Mouse (Mus musculus): ENCODE results near the gene Minos1. TPM values are rescaled to one million over a fixed set of nuclear protein-coding genes. Genes with fewer than 3 reads are reported as not detected.

Minos1 gene
- polyA plus RNA-seq, 1 experiment from 2014 or later, result 406 TPM

DNA sequence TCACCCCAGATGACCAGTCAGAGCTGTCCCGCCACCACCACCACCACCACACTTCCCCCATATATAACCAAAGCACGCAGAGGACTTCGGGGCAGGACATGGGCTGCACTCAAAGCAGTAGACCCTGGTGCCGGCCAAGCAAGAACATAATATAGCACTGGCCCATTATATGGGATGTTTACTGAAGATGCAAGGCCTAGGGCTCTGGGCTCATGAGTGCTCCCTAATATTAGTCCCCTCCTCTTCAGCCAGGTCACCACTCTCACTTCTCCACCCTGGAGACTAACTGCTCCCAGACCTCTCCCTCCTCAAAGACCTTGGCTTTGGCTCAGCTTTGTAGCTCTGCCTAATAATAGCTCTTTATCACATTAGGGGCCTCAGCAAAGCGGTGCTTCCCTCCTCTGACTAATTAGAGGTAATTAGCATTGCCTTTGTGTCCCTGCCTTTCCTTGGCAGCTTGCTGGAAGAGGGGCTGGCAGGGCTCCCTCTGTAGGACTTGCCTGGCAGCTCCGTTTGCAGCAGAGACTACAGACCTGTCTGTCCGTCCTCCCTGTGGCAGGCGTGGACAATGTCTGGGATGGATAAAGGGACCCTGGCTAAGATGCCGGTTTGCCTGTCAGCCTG is 76.5 kb downstream of the Minos1 start:
- Histone ChIP-seq H3K27ac (no peak overlapping the region), H3K9me3 (replicated peaks) (no peaks in the 10 kb centered on the region), H3K27me3 (replicated peaks) (0 out of 2 replicates have a peak, but pooled peaks cover 3% of the 10 kb centered on the region), H3K9ac (no peak overlapping the region), H3K4me3 (no peak overlapping the region), H3K36me3 (no peaks in the 10 kb centered on the region), H3K4me1 (no peaks in the 10 kb centered on the region), H3K4me2 (no peak overlapping the region)
- ATAC-seq, result no peak
- WGBS (ENCODE audit: insufficient replicate concordance), result 45% methylated on average over 9 of the region's 9 CpGs

DNA sequence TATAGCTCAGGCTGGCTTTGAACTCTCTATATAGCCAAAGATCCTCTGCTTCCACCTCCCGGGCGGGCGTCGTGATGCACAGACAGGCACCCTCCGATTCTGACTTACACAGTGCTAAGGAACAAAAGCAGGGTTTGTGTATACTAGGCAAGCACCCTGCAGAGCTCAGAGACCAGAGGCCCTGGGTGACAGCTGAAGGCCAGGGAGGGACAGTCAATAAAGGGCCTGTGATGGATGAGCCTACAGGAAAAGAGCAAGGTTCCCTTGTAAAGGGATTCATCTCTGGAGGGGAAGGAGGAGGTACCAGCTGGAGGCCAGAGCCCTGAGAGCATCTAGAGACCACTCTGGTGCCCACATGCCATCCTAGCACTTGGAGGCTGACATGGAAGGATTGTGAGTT is 77.5 kb downstream of the Minos1 start:
- no peak overlapping the region for H3K27ac ChIP-seq
- H3K4me2 ChIP-seq, result no peak overlapping the region
- no peaks in the 10 kb centered on the region for H3K4me1 ChIP-seq
- no peaks in the 10 kb centered on the region for H3K36me3 ChIP-seq
- no peaks in the 10 kb centered on the region for H3K9me3 ChIP-seq (replicated peaks)
- WGBS (ENCODE audit: insufficient replicate concordance), result 62% methylated on average over 5 of the region's 5 CpGs
- H3K27me3 ChIP-seq (replicated peaks), result 0 out of 2 replicates have a peak, but pooled peaks cover 3% of the 10 kb centered on the region
- no peak for ATAC-seq
- no peak overlapping the region for H3K9ac ChIP-seq
- H3K4me3 ChIP-seq, result no peak overlapping the region

DNA sequence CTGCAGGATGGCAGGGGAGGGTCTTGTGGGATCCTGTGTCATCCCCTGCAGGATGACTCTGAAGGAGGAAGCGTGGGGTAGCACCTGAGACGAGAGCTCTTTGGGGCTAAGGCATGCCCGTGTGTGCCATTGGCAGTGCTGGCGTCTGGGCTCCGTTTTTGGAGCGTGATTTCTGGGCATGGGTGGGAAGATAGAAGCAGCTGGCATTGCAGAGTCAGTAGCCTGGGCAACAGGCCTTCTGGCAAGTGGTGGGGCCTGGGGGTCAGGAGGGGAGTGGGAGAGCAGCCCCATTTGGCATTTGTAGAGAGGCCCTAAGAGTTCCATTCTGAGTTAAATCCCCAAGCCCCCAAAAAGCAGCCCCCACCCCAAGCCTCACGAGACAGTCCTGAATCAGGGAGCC is 78.1 kb downstream of the Minos1 start:
- H3K27ac ChIP-seq, result no peak overlapping the region
- H3K9me3 ChIP-seq (replicated peaks), result no peaks in the 10 kb centered on the region
- no peak overlapping the region for H3K4me2 ChIP-seq
- no peak overlapping the region for H3K9ac ChIP-seq
- WGBS (ENCODE audit: insufficient replicate concordance), result 55% methylated on average over 7 of the region's 7 CpGs
- H3K27me3 ChIP-seq (replicated peaks), result 0 out of 2 replicates have a peak, but pooled peaks cover 3% of the 10 kb centered on the region
- no peak overlapping the region for H3K4me3 ChIP-seq
- no peaks in the 10 kb centered on the region for H3K36me3 ChIP-seq
- no peak for ATAC-seq
- no peaks in the 10 kb centered on the region for H3K4me1 ChIP-seq

Other genes starting within 250 kb of the Minos1 start
- gene Otud3, start 217.2 kb downstream of the Minos1 start, polyA plus RNA-seq (2016; fragmentation: Nextera tagmentation; extraction: Ambion mirVana), result 2.3 and 2.5 TPM in 2 replicates
- not detected in 2 replicates for gene Rnf186, start 164.0 kb downstream of the Minos1 start, polyA plus RNA-seq (2016; fragmentation: Nextera tagmentation; extraction: Ambion mirVana)
- gene Tmco4, start 158.2 kb downstream of the Minos1 start, polyA plus RNA-seq (2016; fragmentation: Nextera tagmentation; extraction: Ambion mirVana), result 2.1 and 2.5 TPM in 2 replicates
- gene Htr6, start 55.5 kb downstream of the Minos1 start, polyA plus RNA-seq (2016; fragmentation: Nextera tagmentation; extraction: Ambion mirVana), result 0.10 TPM in 1 of 2 replicates, not detected in the other
- 2.1 and 2.5 TPM in 2 replicates for gene Nbl1, start 38.1 kb downstream of the Minos1 start, polyA plus RNA-seq (2016; fragmentation: Nextera tagmentation; extraction: Ambion mirVana)
- gene Capzb, start 61.8 kb upstream of the Minos1 start, polyA plus RNA-seq (2016; fragmentation: Nextera tagmentation; extraction: Ambion mirVana), result 208 and 209 TPM in 2 replicates
- gene Pqlc2, start 179.6 kb upstream of the Minos1 start, polyA plus RNA-seq (2016; fragmentation: Nextera tagmentation; extraction: Ambion mirVana), result 9.4 and 9.5 TPM in 2 replicates
- 43.4 and 44.0 TPM in 2 replicates for gene Akr7a5, start 179.6 kb upstream of the Minos1 start, polyA plus RNA-seq (2016; fragmentation: Nextera tagmentation; extraction: Ambion mirVana)
- 166 and 184 TPM in 2 replicates for gene Mrto4, start 221.5 kb upstream of the Minos1 start, polyA plus RNA-seq (2016; fragmentation: Nextera tagmentation; extraction: Ambion mirVana)
- 27.1 and 27.8 TPM in 2 replicates for gene Emc1, start 221.5 kb upstream of the Minos1 start, polyA plus RNA-seq (2016; fragmentation: Nextera tagmentation; extraction: Ambion mirVana)
- 54.7 and 55.1 TPM in 2 replicates for gene Ubr4, start 221.5 kb upstream of the Minos1 start, polyA plus RNA-seq (2016; fragmentation: Nextera tagmentation; extraction: Ambion mirVana)